Mouse (Mus musculus): ENCODE measurements around the gene Abhd2.

- TF ChIP-seq EP300 (IDR thresholded peaks at IDR 0.05; ENCODE audit: low read depth), result no peak
- no peak for TF ChIP-seq CTCF (IDR thresholded peaks at IDR 0.05; ENCODE audit: low read depth)
These were observed 118.5 kb downstream of the Abhd2 start for GRCm38 (mm10) chr7:79391471-79391870.

Data from liver, postnatal 0 days (tissue).